Mouse (Mus musculus): ENCODE data around the gene Rassf2. TPM values are rescaled to one million over a fixed set of nuclear protein-coding genes. Genes with fewer than 3 reads are reported as not detected.

Gene Rassf2
- 11.0 and 19.3 TPM in 2 replicates for polyA plus RNA-seq (2012; ENCODE audit: low replicate concordance)

DNA sequence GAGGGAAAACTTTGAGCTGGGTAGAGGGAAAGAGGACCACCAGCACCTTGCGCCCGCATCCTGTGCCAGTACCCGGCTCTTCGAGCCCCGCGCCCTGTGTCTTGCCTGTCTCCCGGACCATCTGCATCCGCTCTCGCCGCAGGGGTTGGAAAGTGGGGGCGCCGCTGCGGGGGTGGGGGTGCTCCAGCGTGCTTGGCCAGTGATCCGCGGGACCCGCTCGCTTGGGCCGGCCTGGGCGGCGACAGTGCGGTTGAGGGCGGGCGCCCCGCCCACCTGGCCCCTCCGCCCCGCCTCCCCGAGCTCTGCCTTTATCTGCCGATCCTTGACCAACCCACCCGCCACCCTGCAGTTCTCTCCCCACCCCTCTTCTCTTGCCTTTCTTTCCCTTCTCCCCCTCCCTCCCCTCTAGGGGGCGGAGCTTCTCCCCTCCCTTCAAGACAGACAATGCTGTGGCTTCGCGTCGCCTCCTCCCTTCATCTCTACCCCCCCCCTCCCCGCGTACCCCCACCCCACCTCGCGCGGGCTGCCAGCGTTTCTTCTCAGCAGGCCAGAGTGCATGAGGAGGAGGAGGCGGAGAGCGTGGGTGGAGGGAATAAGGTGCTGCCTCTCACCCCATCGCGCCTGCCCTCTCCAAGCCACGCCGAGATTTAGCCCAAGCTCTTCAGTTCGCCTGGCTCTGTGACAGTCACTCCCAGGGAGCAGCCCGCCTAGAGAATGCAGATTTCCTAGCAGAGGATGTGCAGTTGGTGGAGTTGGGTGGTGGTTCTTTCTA, at the start of gene Rassf2:
Rassf2 (minus strand) TSS at position 613 of the 772 bp plus-strand sequence.

DNA sequence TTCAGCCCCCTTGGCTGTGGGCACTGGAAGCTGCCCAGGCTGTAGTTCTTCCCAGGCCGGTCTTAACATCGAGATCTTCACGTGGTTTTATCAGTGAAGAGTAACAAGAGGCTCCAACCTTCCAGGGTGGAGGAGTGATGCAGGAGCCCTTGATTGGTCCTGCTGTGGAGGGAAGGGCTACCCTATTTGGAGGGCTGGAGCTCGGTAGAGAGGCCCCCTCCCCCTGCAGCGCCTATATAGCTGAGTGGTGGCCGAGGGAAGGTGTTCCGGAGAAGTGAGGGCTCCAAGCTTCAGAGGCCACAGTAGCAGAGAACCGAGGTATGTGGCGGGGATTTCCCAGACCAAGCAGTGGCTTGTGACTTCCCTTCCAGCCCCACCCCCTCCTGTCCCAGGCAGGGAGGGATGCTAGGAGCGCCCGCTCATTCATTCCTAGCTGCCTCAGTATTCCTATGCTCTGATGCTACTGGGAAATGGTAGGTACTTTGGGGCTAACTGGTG, 79.4 kb downstream of the Rassf2 start, which contains the start of gene Prnd:
Prnd (plus strand) TSS at position 264 of the 498 bp plus-strand sequence.

Other genes with a start within 250 kb of the Rassf2 start
- gene Erv3, start 170.5 kb downstream of the Rassf2 start, polyA plus RNA-seq (2012; ENCODE audit: low replicate concordance), result 0.08 and 0.11 TPM in 2 replicates
- gene Prnp, start 120.3 kb downstream of the Rassf2 start, polyA plus RNA-seq (2012; ENCODE audit: low replicate concordance), result 23.0 and 31.7 TPM in 2 replicates
- gene Prn, start 120.3 kb downstream of the Rassf2 start, polyA plus RNA-seq (2012; ENCODE audit: low replicate concordance), result not detected in 2 replicates
- 0.24 TPM in 1 of 2 replicates, not detected in the other for gene Prnd, start 79.4 kb downstream of the Rassf2 start, polyA plus RNA-seq (2012; ENCODE audit: low replicate concordance)
- 0.65 and 4.9 TPM in 2 replicates for gene Slc23a2, start 114.8 kb upstream of the Rassf2 start, polyA plus RNA-seq (2012; ENCODE audit: low replicate concordance)
- gene Tmem230, start 217.5 kb upstream of the Rassf2 start, polyA plus RNA-seq (2012; ENCODE audit: low replicate concordance), result 15.2 and 19.9 TPM in 2 replicates
- 14.3 and 88.7 TPM in 2 replicates for gene Pcna, start 223.1 kb upstream of the Rassf2 start, polyA plus RNA-seq (2012; ENCODE audit: low replicate concordance)
- gene Cds2, start 232.9 kb upstream of the Rassf2 start, polyA plus RNA-seq (2012; ENCODE audit: low replicate concordance), result 6.1 and 10.3 TPM in 2 replicates

Measured in leukemia stem cell, adult 10-12 weeks (primary cell).